Mouse (Mus musculus): ENCODE results near the gene Nbdy.

Gene Nbdy

DNA sequence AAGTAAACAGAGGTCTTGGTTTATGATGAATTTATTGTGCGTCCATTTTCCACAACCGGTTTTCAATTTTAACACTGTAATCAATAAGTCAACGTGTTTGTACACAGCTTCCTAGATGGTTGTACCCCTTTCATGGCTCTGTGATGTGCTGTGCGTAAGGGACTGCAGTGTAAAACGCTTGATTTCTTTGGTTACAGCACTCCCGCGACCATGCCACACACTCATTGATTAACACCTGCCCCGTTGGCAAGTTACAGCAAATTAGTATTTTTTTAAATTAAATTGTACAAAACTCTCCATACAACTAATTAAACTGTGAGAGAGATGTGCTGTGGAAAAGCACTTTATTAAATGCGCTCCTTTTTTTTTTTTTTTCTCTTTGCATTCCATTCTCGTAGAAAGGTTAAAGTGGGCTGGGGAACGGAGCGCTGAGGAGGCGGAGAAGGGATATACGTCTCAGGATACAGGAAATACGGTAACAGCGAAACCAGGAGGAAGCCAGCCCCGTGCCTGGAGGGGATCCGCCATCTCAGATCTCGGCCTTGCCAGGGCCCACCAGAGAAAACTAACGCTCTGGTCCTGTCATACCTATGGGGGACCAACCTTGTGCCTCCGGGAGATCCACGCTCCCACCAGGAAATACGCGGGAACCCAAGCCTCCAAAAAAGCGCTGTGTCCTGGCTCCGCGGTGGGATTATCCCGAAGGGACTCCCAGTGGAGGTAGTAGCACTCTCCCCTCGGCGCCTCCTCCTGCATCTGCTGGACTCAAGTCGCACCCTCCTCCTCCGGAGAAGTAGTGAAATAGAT lies at the start of gene Nbdy:
Gene Nbdy, plus strand, starts transcription at position 481 of the 807 bp plus-strand sequence.
- DNase-seq (ENCODE audit: low read depth, low spot score), result no peak

DNA sequence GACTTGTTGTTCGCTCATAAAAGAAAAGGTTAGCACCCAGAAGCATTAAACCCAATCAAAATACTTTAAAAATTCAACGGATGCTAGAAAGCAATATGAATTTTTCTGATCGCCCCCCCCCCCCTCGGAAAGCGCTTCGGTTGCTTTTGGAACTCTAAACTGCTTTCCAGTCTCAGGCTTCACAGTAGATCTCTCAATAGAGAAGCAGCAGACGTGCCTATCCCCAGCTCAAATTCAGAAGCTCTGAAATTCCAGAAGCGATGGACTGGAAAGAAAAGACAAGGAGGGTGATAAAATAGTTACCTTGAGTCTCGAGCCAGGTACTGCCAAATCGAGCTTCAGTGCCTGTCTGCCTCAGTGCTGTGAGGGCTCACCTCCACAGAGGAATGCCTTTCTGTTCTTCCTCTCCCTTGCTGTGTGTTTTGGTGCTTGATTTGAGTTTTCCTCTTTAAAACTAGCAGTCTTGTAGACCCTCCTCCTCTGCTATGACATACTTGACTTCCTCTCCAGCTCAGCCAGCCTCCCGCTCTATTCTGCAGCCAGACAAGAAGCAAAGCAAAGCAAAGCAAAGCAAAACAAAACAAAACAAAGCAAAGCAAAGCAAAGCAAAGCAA lies 27.5 kb upstream of the Nbdy start, which contains the start of gene Kctd12b:
Gene Kctd12b, minus strand, starts transcription at position 610 of the 614 bp plus-strand sequence.
- DNase-seq (ENCODE audit: low read depth, low spot score), result no peak

GRCm38 (mm10) chrX:153700463-153700862 lies 22.9 kb upstream of the Nbdy start:
- DNase-seq (ENCODE audit: low read depth, low spot score), result no peak

DNA sequence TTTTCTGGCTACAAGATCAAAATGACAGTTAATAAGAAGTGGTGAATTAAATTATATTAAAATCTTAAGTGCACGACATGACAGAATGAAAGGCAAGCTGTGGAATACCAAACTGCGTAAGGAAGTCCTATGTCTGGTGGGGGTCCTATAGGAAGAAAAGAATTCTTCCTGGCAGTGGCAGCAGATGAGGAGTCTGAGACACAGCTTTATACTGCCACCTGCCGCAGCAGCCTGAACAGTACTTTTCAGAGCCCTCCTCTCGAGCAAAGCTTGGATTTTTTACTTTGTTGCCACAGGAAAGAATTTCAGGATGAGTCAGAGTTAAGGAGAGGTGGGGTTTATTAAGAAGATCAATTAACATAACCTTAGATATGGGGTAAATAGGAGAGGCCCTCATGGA lies 15.7 kb upstream of the Nbdy start:
- no peak for DNase-seq (ENCODE audit: low read depth, low spot score)

- DNase-seq (ENCODE audit: low read depth, low spot score), result no peak
Measured at GRCm38 (mm10) chrX:153716716-153717115, 6.7 kb upstream of the Nbdy start.

- no peak for DNase-seq (ENCODE audit: low read depth, low spot score)
Measured at GRCm38 (mm10) chrX:153719602-153720001, 3.8 kb upstream of the Nbdy start.

DNA sequence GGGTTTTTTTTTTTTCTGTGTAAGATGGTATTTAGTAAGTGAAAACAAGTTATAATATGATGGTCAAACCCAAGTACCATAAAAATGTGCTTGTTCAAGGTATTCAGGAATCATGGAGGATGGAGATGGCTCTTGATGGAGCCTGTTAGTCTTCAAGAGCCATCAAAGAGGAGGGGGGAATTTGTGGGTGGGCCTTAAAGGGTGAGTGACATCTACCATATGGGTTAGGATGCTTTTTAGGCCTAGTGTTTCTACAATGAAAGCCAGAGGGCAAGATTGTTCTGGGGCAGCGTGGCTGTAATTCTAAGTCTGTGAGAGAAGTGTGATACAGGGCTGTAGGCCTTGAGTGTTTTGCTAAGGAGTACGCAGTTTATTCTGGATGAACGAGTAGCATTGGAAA lies 1.0 kb downstream of the Nbdy start:
- no peak for DNase-seq (ENCODE audit: low read depth, low spot score)

DNA sequence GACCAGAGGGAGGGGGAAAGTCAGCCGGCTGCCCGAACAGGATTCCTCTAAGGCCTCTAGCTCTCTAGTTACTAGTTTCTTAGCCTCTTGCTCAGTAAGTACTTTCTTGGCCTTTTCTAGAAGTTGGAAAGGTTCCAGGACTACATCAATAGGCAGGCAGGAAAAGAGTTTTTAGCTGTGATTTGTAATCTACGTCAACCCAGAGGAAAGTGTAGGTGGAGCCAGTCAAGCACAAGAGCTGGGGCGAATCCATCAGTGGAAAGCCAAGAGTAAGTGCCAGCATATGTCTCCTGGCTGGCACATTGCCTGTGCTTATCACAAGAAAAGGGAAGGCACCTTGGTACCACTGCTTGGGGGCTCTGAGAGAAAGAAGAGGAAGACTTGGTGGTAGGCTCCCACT lies 12.3 kb downstream of the Nbdy start:
- no peak for DNase-seq (ENCODE audit: low read depth, low spot score)

DNA sequence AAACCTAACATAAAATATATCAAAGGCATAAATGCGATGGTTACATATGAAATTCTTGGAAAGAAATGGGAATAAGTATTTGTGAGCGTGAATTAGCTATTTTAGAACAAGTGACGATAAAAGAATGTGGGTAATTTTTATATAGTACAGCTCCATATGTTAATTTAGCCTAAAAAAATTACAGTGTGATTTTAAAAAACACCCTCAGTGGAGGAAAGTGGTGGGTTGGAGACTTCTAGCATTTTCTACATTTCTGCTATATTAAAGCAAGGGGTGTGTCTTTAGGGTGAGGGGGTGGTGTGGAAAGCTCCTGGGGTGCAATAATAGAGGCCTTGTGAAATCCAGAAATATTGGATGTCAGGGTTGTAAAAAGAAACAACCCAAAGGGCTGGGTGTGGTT lies 19.1 kb downstream of the Nbdy start:
- DNase-seq (ENCODE audit: low read depth, low spot score), result no peak

DNA sequence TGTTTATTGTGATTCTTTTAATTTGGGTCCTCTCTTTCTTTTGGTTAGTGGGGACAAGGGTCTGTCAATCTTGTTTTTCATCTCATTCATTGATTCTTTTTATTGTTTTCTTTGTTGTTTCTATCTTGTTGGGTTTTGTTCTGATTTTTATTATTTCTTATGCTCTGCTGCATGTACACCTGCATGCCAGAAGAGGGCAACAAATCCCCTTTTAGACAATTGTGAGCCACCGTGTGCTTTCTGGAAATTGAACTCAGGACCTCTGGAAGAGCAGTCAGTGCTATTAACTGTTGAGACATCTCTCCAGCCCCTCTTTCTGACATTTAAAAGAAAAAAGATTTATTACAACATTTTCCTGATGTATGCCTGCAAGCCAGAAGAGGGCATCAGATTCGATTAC lies 25.8 kb downstream of the Nbdy start:
- no peak for DNase-seq (ENCODE audit: low read depth, low spot score)
